Mouse (Mus musculus): Measurements from ENCODE around the gene Lta.

The Lta gene

GRCm38 (mm10) chr17:35210593-35210992 is 5.4 kb upstream of the Lta start:
- DNase-seq (ENCODE audit: low read depth), result no peak

GRCm38 (mm10) chr17:35209785-35210535 is 4.8 kb upstream of the Lta start:
- DNase-seq (ENCODE audit: low read depth), result no peak

- no peak for DNase-seq (ENCODE audit: low read depth)
Measured at GRCm38 (mm10) chr17:35205380-35205769, 224 bp upstream of the Lta start.

- no peak for DNase-seq (ENCODE audit: low read depth)
Measured at GRCm38 (mm10) chr17:35202442-35202841, 2.7 kb downstream of the Lta start.

GRCm38 (mm10) chr17:35201787-35202186 is 3.4 kb downstream of the Lta start, which contains the start of gene Tnf:
Gene Tnf, minus strand, starts transcription at chr17:35202007.
- peak; percentile 93 for DNase-seq (ENCODE audit: low read depth)

- peak; percentile 58 for DNase-seq (ENCODE audit: low read depth)
Measured at GRCm38 (mm10) chr17:35201128-35201527, 4.0 kb downstream of the Lta start.

- DNase-seq (ENCODE audit: low read depth), result peak; percentile 99
Measured at GRCm38 (mm10) chr17:35200398-35200797, 4.8 kb downstream of the Lta start.

GRCm38 (mm10) chr17:35198946-35199345 is 6.2 kb downstream of the Lta start:
- DNase-seq (ENCODE audit: low read depth), result no peak

GRCm38 (mm10) chr17:35198029-35198428 is 7.1 kb downstream of the Lta start:
- DNase-seq (ENCODE audit: low read depth), result no peak

GRCm38 (mm10) chr17:35197126-35197525 is 8.0 kb downstream of the Lta start:
- DNase-seq (ENCODE audit: low read depth), result peak; percentile 64

GRCm38 (mm10) chr17:35196321-35196641 is 8.9 kb downstream of the Lta start:
- no peak for DNase-seq (ENCODE audit: low read depth)

- peak; percentile 75 for DNase-seq (ENCODE audit: low read depth)
Measured at GRCm38 (mm10) chr17:35195631-35196320, 9.4 kb downstream of the Lta start.

GRCm38 (mm10) chr17:35194844-35195630 is 10.1 kb downstream of the Lta start:
- DNase-seq (ENCODE audit: low read depth), result no peak

- DNase-seq (ENCODE audit: low read depth), result no peak
Measured at GRCm38 (mm10) chr17:35193881-35194843, 11.0 kb downstream of the Lta start, which contains the start of gene Ltb. Gene Ltb, plus strand, starts transcription at chr17:35194439.

GRCm38 (mm10) chr17:35192924-35193323 is 12.2 kb downstream of the Lta start:
- peak; percentile 84 for DNase-seq (ENCODE audit: low read depth)

- no peak for DNase-seq (ENCODE audit: low read depth)
Measured at GRCm38 (mm10) chr17:35191723-35192122, 13.4 kb downstream of the Lta start.

GRCm38 (mm10) chr17:35190096-35190495 is 15.1 kb downstream of the Lta start:
- peak; percentile 47 for DNase-seq (ENCODE audit: low read depth)

GRCm38 (mm10) chr17:35189186-35189585 is 16.0 kb downstream of the Lta start:
- DNase-seq (ENCODE audit: low read depth), result peak; percentile 77

- no peak for DNase-seq (ENCODE audit: low read depth)
Measured at GRCm38 (mm10) chr17:35187959-35188610, 17.1 kb downstream of the Lta start, which contains the start of gene Lst1. Gene Lst1, minus strand, starts transcription at chr17:35188439.

- no peak for DNase-seq (ENCODE audit: low read depth)
Measured at GRCm38 (mm10) chr17:35187345-35187744, 17.8 kb downstream of the Lta start.

GRCm38 (mm10) chr17:35186681-35187080 is 18.5 kb downstream of the Lta start:
- peak; percentile 77 for DNase-seq (ENCODE audit: low read depth)
